In the genomic region with DNA sequence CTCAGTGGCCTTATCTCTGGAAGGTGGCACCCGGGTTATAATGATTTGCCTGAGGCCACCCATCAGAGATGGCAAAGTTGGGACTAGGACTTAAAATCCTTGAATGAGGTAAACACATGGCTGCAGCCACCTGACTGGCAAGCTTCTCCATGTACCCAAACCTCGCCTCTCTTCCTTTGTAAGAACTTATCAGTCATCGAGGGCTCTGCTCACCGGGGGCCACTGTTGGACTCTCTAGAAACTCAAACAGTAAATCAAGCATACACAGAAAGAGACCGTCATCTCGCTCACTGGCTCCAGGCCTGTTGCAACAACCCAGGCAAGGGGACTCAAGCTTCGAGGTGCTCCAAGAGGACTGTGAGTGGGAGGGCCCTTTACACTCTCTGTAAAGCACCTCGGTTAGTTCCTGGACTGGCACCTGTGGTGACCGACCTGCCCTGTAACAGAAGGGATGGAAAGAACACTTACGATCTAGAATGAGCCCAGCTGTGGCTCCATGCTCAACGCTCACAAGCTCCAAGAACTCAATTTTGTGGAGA, we compare ENCODE assay signal across 9 mouse cellular contexts.
DNase-seq lines count a peak whose midpoint lies in the region; ATAC-seq lines count a peak whose summit lies in the region.
"Had no signal": no experiment of that assay in that cellular context is flagged by ENCODE, and none has a peak within 500 bp of the region (broad histone marks: within the 10 kb centered on the region; RNA-seq: fewer than 3 reads in every experiment).

No protein-coding gene starts in this region.

- H3K4me3 ChIP-seq in heart, embryonic 15.5 days, result no peak overlapping the region
- no peak overlapping the region for H3K4me3 ChIP-seq in lung, embryonic 15.5 days
- H3K4me3 ChIP-seq in intestine, embryonic 15.5 days (replicated peaks), result no peak overlapping the region
- no peak overlapping the region for H3K4me3 ChIP-seq in stomach, embryonic 14.5 days (ENCODE audit: low read depth, low read length)
- H3K4me3 ChIP-seq: neural tube, embryonic 15.5 days had no signal

- H3K36me3 ChIP-seq in heart, embryonic 15.5 days, result peaks cover 7% of the 10 kb centered on the region; the same call in 1 of the 2 replicates
- peaks cover 8% of the 10 kb centered on the region for H3K36me3 ChIP-seq in lung, embryonic 15.5 days
- peaks cover 8% of the 10 kb centered on the region for H3K36me3 ChIP-seq in intestine, embryonic 15.5 days
- peaks cover 6% of the 10 kb centered on the region; the same call in 1 of the 2 replicates for H3K36me3 ChIP-seq in stomach, embryonic 14.5 days (ENCODE audit: control insufficient read depth, insufficient read depth, low read length)
- H3K36me3 ChIP-seq: neural tube, embryonic 15.5 days had no signal

- H3K27me3 ChIP-seq in heart, embryonic 15.5 days, result no peaks in the 10 kb centered on the region
- no peaks in the 10 kb centered on the region for H3K27me3 ChIP-seq in lung, embryonic 15.5 days
- H3K27me3 ChIP-seq in intestine, embryonic 15.5 days (replicated peaks), result no peaks in the 10 kb centered on the region
- no peaks in the 10 kb centered on the region for H3K27me3 ChIP-seq in stomach, embryonic 14.5 days (ENCODE audit: control insufficient read depth, insufficient read depth, low read length)

- no peak for DNase-seq in heart, postnatal 14 days
- no peak for DNase-seq in lung, postnatal 14 days
- DNase-seq in adrenal gland, postnatal 25 days, result no peak
- DNase-seq: cerebellum, adult 18-20 months had no signal

- no peaks in the 10 kb centered on the region for H3K9me3 ChIP-seq in heart, embryonic 15.5 days (replicated peaks)
- no peaks in the 10 kb centered on the region for H3K9me3 ChIP-seq in lung, embryonic 15.5 days
- no peaks in the 10 kb centered on the region for H3K9me3 ChIP-seq in intestine, embryonic 15.5 days
- no peaks in the 10 kb centered on the region for H3K9me3 ChIP-seq in stomach, embryonic 14.5 days (ENCODE audit: control insufficient read depth, low read depth, low read length)
- H3K9me3 ChIP-seq: neural tube, embryonic 15.5 days had no signal

- peak overlapping the region; percentile 51 for H3K4me2 ChIP-seq in heart, embryonic 15.5 days
- H3K4me2 ChIP-seq in lung, embryonic 15.5 days, result peak overlapping the region; percentile 44
- H3K4me2 ChIP-seq in intestine, embryonic 15.5 days (replicated peaks), result peak overlapping the region; percentile 49; the same call in 1 of the 2 replicates
- peak overlapping the region; percentile 34; the same call in 1 of the 2 replicates for H3K4me2 ChIP-seq in stomach, embryonic 14.5 days (replicated peaks; ENCODE audit: low read depth, low read length)

- peak overlapping the region; percentile 26; the same call in 1 of the 2 replicates for H3K9ac ChIP-seq in heart, embryonic 15.5 days
- H3K9ac ChIP-seq in lung, embryonic 15.5 days, result no peak overlapping the region
- peak overlapping the region; percentile 32; the same call in 1 of the 2 replicates for H3K9ac ChIP-seq in intestine, embryonic 15.5 days
- H3K9ac ChIP-seq in stomach, embryonic 14.5 days (replicated peaks; ENCODE audit: low read depth, low read length), result no peak overlapping the region
- H3K9ac ChIP-seq: neural tube, embryonic 15.5 days had no signal

- no peak for ATAC-seq in heart, embryonic 15.5 days (replicated peaks; ENCODE audit: insufficient number of reproducible peaks, insufficient read depth, low FRiP score, low read depth)
- no peak for ATAC-seq in lung, embryonic 15.5 days (ENCODE audit: borderline replicate concordance, extremely low read depth, low FRiP score, low TSS enrichment)
- no peak for ATAC-seq in intestine, embryonic 15.5 days
- peak; percentile 5; the same call in 1 of the 2 replicates for ATAC-seq in stomach, embryonic 14.5 days (ENCODE audit: insufficient number of reproducible peaks, insufficient read depth, low FRiP score, low read depth)

- intact Hi-C loops in heart, postnatal 14 days (cut with DNase I), result loop anchor here (2.0 kb wide), 2 partner anchors 39 to 63 kb away; no protein-coding TSS in a partner anchor

- 39% methylated on average over 11 of the region's 11 CpGs for WGBS in heart, embryonic 15.5 days
- WGBS in lung, embryonic 15.5 days, result 41% methylated on average over 11 of the region's 11 CpGs
- 44% methylated on average over 11 of the region's 11 CpGs for WGBS in intestine, embryonic 15.5 days
- WGBS in stomach, embryonic 14.5 days, result 46% methylated on average over 11 of the region's 11 CpGs

- peak overlapping the region; percentile 93 for H3K27ac ChIP-seq in heart, embryonic 15.5 days
- H3K27ac ChIP-seq in lung, embryonic 15.5 days, result peak overlapping the region; percentile 95
- peak overlapping the region; percentile 90 for H3K27ac ChIP-seq in intestine, embryonic 15.5 days
- H3K27ac ChIP-seq in stomach, embryonic 14.5 days (ENCODE audit: low read length), result peak overlapping the region; percentile 95

- peaks cover 87% of the 10 kb centered on the region for H3K4me1 ChIP-seq in heart, embryonic 15.5 days (replicated peaks)
- peaks cover 76% of the 10 kb centered on the region for H3K4me1 ChIP-seq in lung, embryonic 15.5 days
- H3K4me1 ChIP-seq in intestine, embryonic 15.5 days (replicated peaks), result peaks cover 47% of the 10 kb centered on the region
- H3K4me1 ChIP-seq in stomach, embryonic 14.5 days (ENCODE audit: control insufficient read depth, insufficient read depth, low read length), result peaks cover 55% of the 10 kb centered on the region

Comparison
In these comparisons a context has a peak if more than half of its experiments do, and no peak if none do; other contexts are left out.
1. H3K9ac ChIP-seq: peak in heart, embryonic 15.5 days (single experiment) and intestine, embryonic 15.5 days (single experiment); none in lung, embryonic 15.5 days (single experiment) and stomach, embryonic 14.5 days (single experiment).
2. Peak in every context shown above with its lines, with median percentiles within 50 percentile points of each other: H3K27ac ChIP-seq and H3K4me2 ChIP-seq.